Comparison of ENCODE assay signal across 28 mouse cellular contexts in genomic region chr2:93593121-93593520, GRCm38 (mm10). TPM values are rescaled to one million over a fixed set of nuclear protein-coding genes. Genes with fewer than 3 reads are reported as not detected.
DNase-seq lines count a peak whose midpoint lies in the region; ATAC-seq lines count a peak whose summit lies in the region.
"Had no signal": no experiment of that assay in that cellular context is flagged by ENCODE, and none has a peak within 500 bp of the region (broad histone marks: within the 10 kb centered on the region; RNA-seq: fewer than 3 reads in every experiment).

No protein-coding gene starts in this region.

- no peaks in the 10 kb centered on the region for H3K36me3 ChIP-seq in intestine, embryonic 15.5 days
- no peaks in the 10 kb centered on the region for H3K36me3 ChIP-seq in intestine, embryonic 16.5 days (ENCODE audit: control insufficient read depth, insufficient read depth, low read length)
- no peaks in the 10 kb centered on the region for H3K36me3 ChIP-seq in embryonic facial prominence, embryonic 10.5 days (replicated peaks)
- H3K36me3 ChIP-seq: forebrain, embryonic 15.5 days; G1E; hindbrain, embryonic 10.5 days had no signal

- 0 out of 2 replicates have a peak, but pooled peaks have one; percentile 45 for ATAC-seq in intestine, embryonic 15.5 days
- no peak for ATAC-seq in intestine, embryonic 16.5 days
- ATAC-seq: CD4-positive, CD25-positive, alpha-beta regulatory T cell, adult 4 months; forebrain, embryonic 15.5 days; intestine, postnatal 0 days had no signal

- no peak overlapping the region for H3K4me2 ChIP-seq in intestine, embryonic 15.5 days (replicated peaks)
- H3K4me2 ChIP-seq in intestine, embryonic 16.5 days (ENCODE audit: low read depth, low read length) = no peak overlapping the region
- H3K4me2 ChIP-seq: forebrain, embryonic 15.5 days; heart, embryonic 11.5 days; hindbrain, embryonic 14.5 days had no signal

- H3K27ac ChIP-seq in intestine, embryonic 15.5 days = no peak overlapping the region
- H3K27ac ChIP-seq in intestine, embryonic 16.5 days (ENCODE audit: low read length) = no peak overlapping the region
- peak overlapping the region; percentile 58 for H3K27ac ChIP-seq in embryonic facial prominence, embryonic 10.5 days (replicated peaks)
- H3K27ac ChIP-seq: forebrain, embryonic 15.5 days; hindbrain, embryonic 10.5 days; hindbrain, embryonic 14.5 days had no signal

- H3K9me3 ChIP-seq in intestine, embryonic 15.5 days = no peaks in the 10 kb centered on the region
- H3K9me3 ChIP-seq in intestine, embryonic 16.5 days (ENCODE audit: control insufficient read depth, low read length) = no peaks in the 10 kb centered on the region
- H3K9me3 ChIP-seq in embryonic facial prominence, embryonic 10.5 days = no peaks in the 10 kb centered on the region
- H3K9me3 ChIP-seq: forebrain, embryonic 15.5 days; G1E; hindbrain, embryonic 10.5 days had no signal

- 80% methylated on average over 10 of the region's 10 CpGs for WGBS in intestine, embryonic 15.5 days
- WGBS in intestine, embryonic 16.5 days = 72% methylated on average over 10 of the region's 10 CpGs
- 83% methylated on average over 10 of the region's 10 CpGs for WGBS in embryonic facial prominence, embryonic 10.5 days

- no peak overlapping the region for H3K4me3 ChIP-seq in intestine, embryonic 15.5 days (replicated peaks)
- no peak overlapping the region for H3K4me3 ChIP-seq in intestine, embryonic 16.5 days (ENCODE audit: low read length)
- no peak overlapping the region for H3K4me3 ChIP-seq in embryonic facial prominence, embryonic 10.5 days
- H3K4me3 ChIP-seq: forebrain, embryonic 15.5 days; hindbrain, embryonic 10.5 days had no signal

- no peak overlapping the region for H3K9ac ChIP-seq in intestine, embryonic 15.5 days
- no peak overlapping the region for H3K9ac ChIP-seq in intestine, embryonic 16.5 days (ENCODE audit: low read depth, low read length)
- H3K9ac ChIP-seq: forebrain, embryonic 15.5 days; hindbrain, embryonic 14.5 days had no signal

- no peaks in the 10 kb centered on the region for H3K4me1 ChIP-seq in intestine, embryonic 15.5 days (replicated peaks)
- H3K4me1 ChIP-seq in intestine, embryonic 16.5 days (ENCODE audit: control insufficient read depth, insufficient read depth, low read length) = no peaks in the 10 kb centered on the region
- H3K4me1 ChIP-seq in embryonic facial prominence, embryonic 10.5 days = peaks cover 70% of the 10 kb centered on the region
- H3K4me1 ChIP-seq: forebrain, embryonic 15.5 days had no signal

- H3K27me3 ChIP-seq in intestine, embryonic 15.5 days (replicated peaks) = no peaks in the 10 kb centered on the region
- H3K27me3 ChIP-seq in intestine, embryonic 16.5 days (replicated peaks; ENCODE audit: control insufficient read depth, insufficient read depth, low read length) = no peaks in the 10 kb centered on the region; the same call in 1 of the 2 replicates
- H3K27me3 ChIP-seq in embryonic facial prominence, embryonic 10.5 days (replicated peaks; ENCODE audit: low read depth, poor library complexity, severe bottlenecking) = peaks cover 27% of the 10 kb centered on the region
- H3K27me3 ChIP-seq: forebrain, embryonic 15.5 days had no signal

- peak; percentile 49 to 83 for DNase-seq in adrenal gland, adult (ENCODE audit: inconsistent age in 2 of 2, low spot score in 1 of 2)
- DNase-seq in adrenal gland, postnatal 4 days (ENCODE audit: low spot score in 2 of 2) = no peak
- DNase-seq in adrenal gland, adult 8-10 months = peak; percentile 66
- DNase-seq in embryonic facial prominence, embryonic 10.5 days (ENCODE audit: low spot score) = no peak
- no peak for DNase-seq in adipocyte (ENCODE audit: low spot score)
- no peak for DNase-seq in kidney, adult 8-10 months
- DNase-seq: B cell, adult 2 months; cerebellum, adult 11 months; cerebellum, adult 9-10 months; cerebellum, postnatal 25 days; gastrocnemius, postnatal 10 days; heart, adult 18-20 months had no signal

RNA-seq across cellular contexts. Expression of gene Gm10803, which starts 32.8 kb away (rescaled TPM):
- total RNA-seq in adrenal gland, postnatal 4 days (2021) = not detected
- not detected in 2 replicates for polyA plus RNA-seq in intestine, embryonic 15.5 days (2015; fragmentation: Nextera tagmentation; extraction: Ambion mirVana)
- not detected in 2 replicates for polyA plus RNA-seq in intestine, embryonic 16.5 days (2015; fragmentation: Nextera tagmentation; extraction: Ambion mirVana)
- not detected for total RNA-seq in adrenal gland, adult 8-10 months (2022)
- polyA plus RNA-seq in embryonic facial prominence, embryonic 10.5 days (2016; fragmentation: Nextera tagmentation; extraction: Ambion mirVana) = not detected in 2 replicates
- total RNA-seq: adrenal gland, adult 18-20 months; G1E; gastrocnemius, postnatal 10 days; gastrocnemius, postnatal 4 days; heart, adult 18-20 months; heart, postnatal 25 days had no signal
- polyA plus RNA-seq: brain, embryonic 14.5 days; CD4-positive, CD25-positive, alpha-beta regulatory T cell, adult 4 months; cortical plate, adult 2 months; embryonic facial prominence, embryonic 14.5 days; forebrain, embryonic 15.5 days; G1E; heart, embryonic 11.5 days; heart, embryonic 16.5 days; hindbrain, embryonic 10.5 days; hindbrain, embryonic 14.5 days; intestine, postnatal 0 days had no signal

RNA-seq across cellular contexts. Expression of gene Alx4, which starts 49.1 kb away (rescaled TPM):
- 1 to 10 TPM; 1.0 to 1.2 TPM for total RNA-seq in adrenal gland, postnatal 4 days (2021)
- 0.14 and 0.19 TPM in 2 replicates for polyA plus RNA-seq in intestine, embryonic 15.5 days (2015; fragmentation: Nextera tagmentation; extraction: Ambion mirVana)
- 0.04 and 0.10 TPM in 2 replicates for polyA plus RNA-seq in intestine, embryonic 16.5 days (2015; fragmentation: Nextera tagmentation; extraction: Ambion mirVana)
- under 1 TPM; 0.26 to 0.43 (median 0.35) TPM for total RNA-seq in adrenal gland, adult 8-10 months (2022)
- polyA plus RNA-seq in embryonic facial prominence, embryonic 10.5 days (2016; fragmentation: Nextera tagmentation; extraction: Ambion mirVana) = 22.4 and 22.7 TPM in 2 replicates
- polyA plus RNA-seq: CD4-positive, CD25-positive, alpha-beta regulatory T cell, adult 4 months; G1E; intestine, postnatal 0 days had no signal

Comparison
In these comparisons a context has a peak if more than half of its experiments do, and no peak if none do; other contexts are left out.
1. DNase-seq: peak in adrenal gland, adult (2 of 2) and adrenal gland, adult 8-10 months (single experiment); none in adrenal gland, postnatal 4 days (0 of 2), embryonic facial prominence, embryonic 10.5 days (single experiment), adipocyte (single experiment) and kidney, adult 8-10 months (0 of 2).
2. RNA of gene Alx4, which starts 49.1 kb away (polyA plus RNA-seq): 22.4 to 22.7 TPM in embryonic facial prominence, embryonic 10.5 days; 0.14 to 0.19 TPM in intestine, embryonic 15.5 days and 0.04 to 0.10 TPM in intestine, embryonic 16.5 days; every median in the first group is over 10 times any median in the second.